Mouse (Mus musculus): ENCODE results near the gene Nrxn3.

Nrxn3 gene

DNA sequence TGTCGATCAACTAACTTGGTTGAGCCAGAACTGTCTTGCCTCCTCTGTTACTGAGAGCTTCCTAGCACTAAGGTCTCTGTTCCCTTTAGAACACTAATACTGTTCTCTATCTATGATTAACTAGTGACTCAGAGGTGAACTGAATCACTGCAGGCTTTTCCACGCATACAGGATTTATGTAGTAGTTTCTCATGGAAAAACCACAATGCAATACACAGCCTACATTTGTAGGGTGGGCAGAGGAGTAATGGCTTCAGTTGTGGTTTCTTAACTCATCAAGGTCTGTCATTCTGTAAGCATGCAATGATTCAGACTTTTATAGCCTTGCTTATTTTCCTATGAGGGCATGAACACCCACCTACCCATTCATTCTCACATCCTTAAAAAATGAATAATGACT lies 1443.4 kb downstream of the Nrxn3 start:
- DNase-seq = no peak

DNA sequence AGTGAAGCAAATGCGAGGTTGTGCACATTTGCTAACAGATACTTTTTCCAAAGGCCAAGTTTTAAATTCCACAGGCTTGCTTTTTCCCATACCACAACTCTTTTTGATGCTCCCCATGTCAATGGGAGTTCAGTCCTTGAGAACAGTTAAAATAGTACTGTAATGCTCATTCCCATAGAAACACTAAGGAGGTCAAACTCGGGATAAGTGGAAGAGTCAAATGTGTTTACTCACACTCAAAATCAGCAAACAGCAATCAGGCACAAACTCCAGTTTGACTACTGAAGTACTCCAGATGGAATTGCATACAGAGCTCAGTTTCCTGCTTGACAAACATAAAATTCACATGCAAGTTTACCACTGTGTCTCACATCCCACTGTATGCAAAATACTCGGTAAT lies 1458.9 kb downstream of the Nrxn3 start:
- no peak for DNase-seq

DNA sequence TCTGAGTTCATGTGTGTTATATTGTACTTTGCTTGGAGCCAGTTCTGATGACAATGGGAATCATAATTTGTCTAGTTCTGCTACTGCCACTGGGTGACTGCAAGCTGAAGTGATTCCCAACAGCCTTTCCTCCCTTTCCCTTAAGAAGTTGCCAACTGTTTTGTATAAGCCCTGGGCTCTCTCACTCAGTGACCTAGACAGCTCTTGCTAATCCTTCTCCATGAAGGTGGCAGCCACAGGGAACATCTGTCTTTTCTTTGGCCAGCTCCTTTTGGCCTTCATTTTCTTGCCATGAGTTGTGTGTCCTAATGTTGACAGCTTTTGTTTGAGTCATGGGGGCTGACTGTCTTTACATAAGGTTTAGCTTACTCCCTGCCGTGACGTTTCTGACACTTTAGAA lies 1460.3 kb downstream of the Nrxn3 start:
- DNase-seq = peak; percentile 7 to 21

DNA sequence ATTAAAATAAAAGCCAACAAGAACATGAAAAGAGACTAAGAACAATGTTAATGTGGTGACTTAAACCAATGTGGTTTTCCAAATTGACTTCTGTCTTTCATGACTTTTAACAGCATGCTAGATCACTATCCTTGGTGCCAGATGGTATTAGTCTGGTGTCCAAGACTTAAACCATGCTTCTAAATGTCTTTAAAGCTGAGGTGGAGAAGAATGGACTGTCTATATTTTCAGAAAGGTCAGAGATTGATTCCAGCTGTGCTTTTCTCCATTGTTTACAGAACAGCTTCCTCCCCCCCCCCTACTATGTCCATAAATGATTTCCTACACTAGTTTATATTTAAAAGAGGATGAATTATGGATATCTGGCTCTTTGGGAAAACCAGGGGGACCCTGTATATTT lies 1473.5 kb downstream of the Nrxn3 start:
- no peak for DNase-seq

DNA sequence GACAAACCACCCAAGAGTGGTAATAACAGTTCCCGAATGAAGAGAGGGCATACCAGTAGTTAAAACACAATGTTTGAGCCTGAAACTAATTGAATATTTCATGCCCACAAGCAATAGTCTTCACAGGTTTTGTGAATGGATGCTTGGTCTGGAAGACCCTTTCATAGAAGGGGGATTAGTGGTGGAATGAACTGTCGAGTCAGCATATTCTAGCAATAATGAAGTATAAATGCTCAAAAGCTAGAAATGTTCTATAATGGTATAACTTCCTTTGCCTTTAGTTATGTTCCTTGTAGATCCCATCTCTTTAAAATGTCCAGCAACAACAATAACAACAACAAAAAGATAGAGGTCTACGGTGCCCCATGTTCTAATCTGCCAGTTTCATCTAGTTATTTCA lies 1475.3 kb downstream of the Nrxn3 start:
- no peak for DNase-seq

DNA sequence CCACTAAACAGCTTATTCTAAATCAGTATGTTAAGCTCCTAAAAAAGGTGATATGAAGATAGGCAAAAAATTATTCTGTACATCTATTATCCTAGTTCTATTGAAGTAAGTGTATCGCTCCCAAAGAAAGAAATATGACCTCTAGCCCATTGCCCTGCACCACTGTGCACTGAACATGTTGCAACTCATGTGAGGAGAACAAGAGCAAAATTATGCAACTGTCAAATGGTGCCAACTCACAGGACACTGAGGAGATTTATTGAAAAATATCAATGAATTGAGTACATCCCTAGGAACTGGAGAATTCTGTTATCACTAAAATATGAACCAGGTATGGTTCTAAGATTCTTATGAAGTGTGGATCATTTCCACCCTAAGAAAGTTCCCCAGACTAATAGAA lies 1479.8 kb downstream of the Nrxn3 start:
- DNase-seq = no peak

DNA sequence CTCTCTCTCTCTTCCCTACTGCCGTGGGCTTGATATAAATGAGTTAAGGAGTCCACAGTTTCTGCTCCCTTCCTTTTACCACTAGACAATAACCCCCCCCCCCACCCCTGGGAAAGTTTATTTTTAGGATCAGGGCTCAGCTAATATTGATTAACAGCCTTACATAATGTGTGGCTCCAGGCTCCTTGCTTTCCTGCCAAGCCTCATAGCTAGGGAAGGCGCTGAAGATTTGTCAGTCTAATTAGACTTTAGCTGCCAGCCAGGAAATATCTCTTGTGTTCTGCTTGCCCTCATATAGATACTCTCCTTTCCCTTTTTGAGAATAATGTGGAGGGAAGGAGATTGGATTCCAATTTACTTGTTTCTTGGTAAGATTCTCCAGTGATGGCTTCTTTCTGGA lies 1488.7 kb downstream of the Nrxn3 start:
- DNase-seq = no peak

DNA sequence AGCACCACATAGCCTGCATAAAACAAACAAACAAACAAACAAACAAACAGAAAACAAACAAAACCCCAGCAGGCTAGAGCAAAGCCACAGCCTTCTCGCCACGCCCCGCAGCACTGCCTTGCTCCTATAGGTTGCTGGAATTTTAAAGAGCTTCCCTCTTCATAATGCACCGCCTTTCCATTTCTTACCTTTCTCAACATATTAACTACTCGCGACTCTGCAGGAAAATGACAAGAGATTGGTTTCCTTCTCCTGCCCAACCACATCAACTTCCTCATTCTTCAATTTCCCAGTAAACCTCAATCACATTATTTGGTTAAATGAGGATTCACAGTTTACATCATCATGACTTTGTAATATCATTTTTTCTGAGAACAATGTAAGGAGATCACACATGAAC lies 1494.4 kb downstream of the Nrxn3 start:
- DNase-seq = no peak

DNA sequence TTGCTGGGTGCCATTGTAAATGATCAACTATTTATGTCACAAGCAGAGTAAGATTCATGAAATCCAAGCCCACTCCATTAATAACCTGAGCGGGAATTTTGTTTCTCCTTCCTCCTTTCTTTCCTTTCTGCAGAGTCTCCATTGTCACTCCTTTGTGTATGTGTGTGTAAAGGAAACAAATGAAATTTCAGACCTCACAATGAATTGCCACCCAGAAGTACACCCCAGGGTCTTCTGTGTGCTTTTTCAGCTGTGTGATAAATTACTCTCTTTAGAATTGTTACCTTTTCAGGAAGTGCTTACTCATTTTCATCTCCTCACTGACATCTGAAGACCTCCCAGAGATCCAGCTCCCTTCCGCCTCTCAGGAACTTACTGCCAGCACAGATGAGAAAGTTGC lies 1506.4 kb downstream of the Nrxn3 start:
- DNase-seq = peak in 1 of 2 experiments; percentile 14

DNA sequence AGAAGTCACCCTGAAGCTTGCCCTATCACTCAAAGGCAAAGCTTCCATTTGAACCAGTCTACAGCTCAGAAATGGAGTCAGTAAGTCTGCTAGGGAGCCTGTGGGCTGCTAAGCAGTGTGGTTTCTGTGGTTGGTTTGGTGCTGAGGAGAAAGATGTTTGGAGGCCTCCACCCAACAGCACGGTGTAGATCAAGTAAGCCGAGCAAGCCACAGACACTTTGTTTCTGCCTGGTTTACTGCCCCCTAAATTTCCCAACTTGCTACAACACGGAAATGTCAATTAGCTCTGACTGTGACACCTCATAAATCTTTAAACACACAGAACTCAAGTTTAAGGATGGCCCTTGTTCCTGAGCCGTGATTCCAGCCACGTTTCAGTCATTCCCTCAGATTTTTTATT lies 1513.4 kb downstream of the Nrxn3 start:
- DNase-seq = no peak

DNA sequence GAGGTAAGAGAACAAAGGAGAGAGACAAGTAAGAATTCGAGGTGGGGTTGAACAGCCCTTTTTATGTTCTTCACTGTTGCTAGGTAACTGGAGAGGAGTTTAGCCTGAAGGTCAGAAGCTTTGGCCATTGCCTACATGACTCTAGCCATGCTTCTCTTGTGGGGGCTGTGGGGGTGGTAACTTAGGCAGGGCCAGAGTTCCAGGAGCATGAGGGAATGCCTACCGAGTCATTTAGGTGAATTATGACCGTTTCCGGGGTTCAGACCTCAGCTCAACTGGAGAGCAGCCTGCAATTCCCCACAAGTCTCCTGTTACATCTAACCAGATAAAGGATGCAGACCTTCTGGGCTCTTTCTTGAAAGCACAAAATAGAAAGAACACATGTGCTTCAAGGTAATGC lies 1537.6 kb downstream of the Nrxn3 start:
- DNase-seq = no peak

DNA sequence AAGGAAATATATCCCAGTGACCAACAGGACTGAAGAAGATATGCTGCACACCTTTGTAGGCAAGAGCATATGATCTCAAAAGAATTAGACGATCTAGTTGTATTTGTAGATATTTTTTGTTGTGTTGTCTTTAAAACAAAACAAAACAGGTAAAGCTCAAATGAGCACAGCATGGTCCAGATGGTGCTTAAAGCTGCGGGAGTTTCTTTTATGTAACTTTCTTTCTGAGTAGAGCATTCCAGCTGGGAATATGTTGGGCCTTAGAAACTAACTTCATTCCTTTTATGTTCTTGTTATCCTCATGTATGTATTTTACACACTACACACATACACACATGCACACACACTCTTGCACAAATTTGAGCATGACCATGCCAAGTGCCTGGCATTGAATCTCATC lies 1545.4 kb downstream of the Nrxn3 start:
- DNase-seq = no peak

DNA sequence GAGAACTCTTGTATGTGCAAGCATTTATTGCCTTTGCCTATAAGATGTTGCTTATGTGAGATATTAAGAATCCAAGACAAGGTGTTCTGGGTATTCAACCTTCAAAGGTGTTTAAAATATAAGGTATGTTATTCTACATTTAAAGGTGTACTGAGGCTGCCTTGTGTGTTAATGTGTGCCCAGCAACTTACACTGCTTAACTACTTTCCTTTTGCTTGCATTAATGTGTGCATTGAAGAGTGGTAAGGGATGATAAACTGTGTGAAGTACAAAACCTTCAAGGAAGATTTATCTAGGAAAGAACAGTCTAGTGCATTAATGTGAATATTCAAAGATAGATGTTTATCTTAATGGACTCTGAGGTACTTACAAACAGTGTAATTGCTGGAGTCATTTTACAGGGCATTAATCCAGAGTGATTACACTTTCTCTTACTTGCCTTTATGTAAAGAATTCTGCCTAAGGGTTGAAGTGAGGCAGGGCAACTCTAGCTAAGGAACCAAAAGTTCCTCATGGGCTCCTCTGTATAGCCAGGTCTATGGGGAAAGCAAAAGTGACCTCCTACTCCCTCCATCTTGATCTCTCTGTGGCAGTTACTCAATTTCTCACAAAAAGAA lies 1548.2 kb downstream of the Nrxn3 start:
- no peak for DNase-seq

DNA sequence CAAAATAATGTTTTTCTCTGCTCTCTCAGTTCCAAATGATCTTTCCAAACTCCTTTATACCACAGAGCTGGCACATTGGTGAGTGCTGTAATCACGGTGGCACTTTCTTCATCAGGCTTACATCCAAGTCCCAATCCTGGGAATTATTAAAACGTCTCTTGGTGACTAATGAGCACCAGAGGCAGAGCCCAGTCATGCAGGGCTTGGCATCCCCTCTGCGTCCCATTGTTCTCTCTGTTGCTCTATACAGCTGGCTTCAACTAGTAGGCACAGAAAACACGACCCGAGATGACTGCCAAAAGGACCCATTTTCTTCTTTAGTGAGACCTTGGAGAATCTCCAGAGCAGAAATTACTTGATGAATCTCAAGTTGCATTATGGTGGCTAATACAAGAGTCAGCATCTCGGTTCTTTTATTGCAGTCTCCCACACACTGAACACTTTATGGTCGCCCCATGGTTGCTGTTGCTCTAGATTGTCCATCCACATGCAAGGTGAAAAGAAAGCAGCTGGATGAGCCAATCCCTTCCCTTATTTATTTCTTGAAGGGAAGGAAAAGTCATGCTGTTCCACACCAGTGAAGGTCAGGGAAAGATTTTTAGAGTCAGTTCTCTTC lies 1552.1 kb downstream of the Nrxn3 start:
- peak; percentile 53 to 72 for DNase-seq

DNA sequence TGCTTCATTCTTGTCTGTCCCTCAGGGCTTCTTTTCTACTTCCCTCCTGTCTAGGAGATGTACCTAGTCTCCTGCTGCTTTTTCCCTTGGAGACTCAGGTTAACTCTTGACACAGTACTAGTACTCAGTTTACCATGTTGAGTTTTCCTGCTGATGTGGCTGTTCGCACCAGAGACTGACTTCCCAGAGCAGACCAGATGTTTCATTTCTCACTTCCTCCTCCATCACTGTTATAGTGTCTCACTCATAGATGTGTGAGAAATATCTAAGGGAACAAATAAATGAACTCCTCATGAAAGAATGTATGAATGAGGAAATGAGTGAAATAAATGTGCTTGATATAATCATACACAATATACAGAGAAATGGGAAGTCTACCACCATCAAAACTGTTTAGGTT lies 1558.6 kb downstream of the Nrxn3 start:
- DNase-seq = no peak

DNA sequence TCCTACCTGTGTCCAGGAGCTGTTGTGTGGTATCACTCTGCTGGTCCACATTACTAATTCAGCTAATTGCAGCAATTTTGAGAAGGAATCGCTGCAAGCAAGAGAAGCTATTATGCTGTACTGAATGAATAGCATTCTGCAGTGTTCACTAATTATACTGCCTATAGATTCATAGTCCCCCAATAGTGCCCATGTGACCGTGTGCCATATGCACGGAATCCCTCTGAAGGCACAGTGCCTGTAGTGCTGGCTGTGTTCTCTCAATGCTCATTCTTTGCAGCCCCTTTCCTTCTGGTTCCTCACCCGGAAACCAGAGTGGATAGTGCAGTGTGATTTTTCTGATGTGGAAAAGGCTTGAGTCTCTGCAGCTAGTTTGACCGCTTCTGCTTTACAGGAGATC lies 1560.3 kb downstream of the Nrxn3 start:
- no peak for DNase-seq

DNA sequence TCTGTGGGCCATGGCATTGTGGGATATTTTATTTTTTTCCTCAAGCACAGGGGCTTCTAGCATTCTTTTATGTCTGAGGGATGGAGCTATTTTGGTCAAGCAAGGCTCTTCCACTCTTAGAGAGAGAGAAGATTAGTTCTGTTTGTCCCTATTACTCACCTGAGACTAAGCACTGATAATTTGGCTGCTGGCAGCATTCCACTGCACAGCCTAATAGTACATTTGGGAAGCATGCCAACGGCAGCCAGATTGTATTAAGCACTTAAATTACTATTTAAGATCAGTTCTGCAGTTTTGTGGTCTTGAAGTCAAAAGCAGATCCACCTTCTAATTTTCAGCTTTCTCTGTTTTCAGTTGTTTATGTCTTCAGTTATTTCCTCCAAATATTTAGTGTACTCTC lies 1580.0 kb downstream of the Nrxn3 start:
- peak; percentile 36 to 40 for DNase-seq

DNA sequence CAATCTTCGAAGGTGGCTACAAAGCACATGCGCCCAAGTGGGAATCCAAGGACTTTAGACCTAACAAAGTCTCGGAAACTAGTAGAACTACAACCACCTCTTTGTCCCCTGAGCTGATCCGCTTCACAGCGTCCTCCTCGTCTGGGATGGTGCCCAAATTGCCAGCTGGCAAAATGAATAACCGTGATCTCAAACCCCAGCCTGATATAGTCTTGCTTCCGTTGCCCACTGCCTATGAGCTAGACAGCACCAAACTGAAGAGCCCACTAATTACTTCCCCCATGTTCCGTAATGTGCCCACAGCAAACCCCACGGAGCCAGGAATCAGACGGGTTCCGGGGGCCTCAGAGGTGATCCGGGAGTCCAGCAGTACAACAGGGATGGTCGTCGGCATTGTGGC lies 1609.1 kb downstream of the Nrxn3 start:
- peak; percentile 19 to 42 for DNase-seq

DNA sequence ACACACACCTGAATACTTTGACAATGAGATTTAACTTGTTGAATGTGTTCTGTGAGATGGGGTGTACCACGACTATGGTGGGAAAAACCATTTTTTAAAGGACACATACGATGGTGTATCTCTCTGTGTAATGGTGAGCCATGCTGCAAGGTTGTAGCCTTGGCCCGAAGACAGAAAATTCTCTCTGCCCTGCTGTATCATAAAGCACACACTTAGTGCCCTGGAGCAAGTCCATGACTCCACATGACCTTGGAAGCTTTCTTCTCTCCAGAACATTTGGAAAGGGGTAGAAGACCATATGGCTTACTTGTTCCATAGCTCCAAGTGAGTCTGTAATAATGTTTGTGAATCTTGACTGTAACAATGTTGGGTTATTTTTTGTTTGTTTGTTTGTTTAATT lies 1609.8 kb downstream of the Nrxn3 start:
- peak; percentile 60 to 80 for DNase-seq

DNA sequence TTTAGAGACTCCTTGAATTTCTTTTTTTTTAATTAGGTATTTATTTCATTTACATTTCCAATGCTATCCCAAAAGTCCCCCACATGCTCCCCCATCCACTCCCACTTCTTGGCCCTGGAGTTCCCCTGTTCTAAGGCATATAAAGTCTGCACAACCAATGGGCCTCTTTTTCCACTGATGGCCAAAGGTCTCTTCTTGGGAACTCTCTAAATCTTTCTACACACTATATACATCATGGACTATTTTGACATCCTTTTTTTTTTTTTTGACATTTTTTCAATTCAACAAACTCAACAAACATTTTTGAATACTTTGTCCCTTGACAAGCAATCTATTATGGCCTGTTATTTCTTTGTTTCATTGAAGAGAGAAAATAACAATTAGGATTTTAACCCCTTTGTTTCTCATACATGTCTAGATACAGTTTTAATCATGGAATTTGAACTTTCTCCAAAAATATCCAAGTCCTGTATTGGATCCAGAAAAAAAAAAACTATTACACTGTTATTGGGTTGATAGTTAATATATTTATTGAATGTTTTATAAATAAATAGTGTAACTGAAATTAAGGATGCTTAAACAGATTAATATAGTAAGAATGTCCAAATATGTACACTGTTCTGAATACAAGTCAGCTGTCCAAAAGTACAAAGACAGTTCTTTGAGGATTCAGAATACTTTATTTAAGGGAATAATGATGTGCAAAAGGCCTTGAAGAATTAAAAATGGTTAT lies 1615.0 kb downstream of the Nrxn3 start:
- DNase-seq = no peak

DNA sequence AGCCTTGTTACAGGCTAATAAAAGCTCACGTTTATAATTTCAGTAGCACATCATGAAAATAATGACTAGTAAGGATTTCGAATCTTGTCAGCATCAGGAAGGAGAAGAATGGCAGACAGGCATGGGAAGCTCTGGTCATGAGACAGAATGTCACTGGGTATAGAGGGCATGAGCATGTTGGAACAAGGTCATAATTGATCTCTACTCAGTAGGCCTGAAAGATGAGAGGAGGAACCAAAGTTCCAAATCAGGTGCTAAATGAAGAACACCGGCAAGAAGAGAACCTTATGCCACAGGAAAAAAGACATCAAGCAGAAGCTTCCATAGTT lies 1615.5 kb downstream of the Nrxn3 start:
- no peak for DNase-seq

All from cerebellum, postnatal 10 days (tissue).